Mouse (Mus musculus) left cerebral cortex, adult 9 months (tissue): ENCODE measurements at regions not wholly inside any gene's neighbourhood (a gene's known extent, or its start where the extent isn't known, plus 50 kb on each side); places are given as distances from the start of the nearest gene placed in this dataset.

Source experiments
- DNase-seq, 2 experiments: peaks; one replicate each; pipeline ENCODE4 v3.0.0; 2022; ENCODE audit warnings: low spot score in 2 of 2

DNA sequence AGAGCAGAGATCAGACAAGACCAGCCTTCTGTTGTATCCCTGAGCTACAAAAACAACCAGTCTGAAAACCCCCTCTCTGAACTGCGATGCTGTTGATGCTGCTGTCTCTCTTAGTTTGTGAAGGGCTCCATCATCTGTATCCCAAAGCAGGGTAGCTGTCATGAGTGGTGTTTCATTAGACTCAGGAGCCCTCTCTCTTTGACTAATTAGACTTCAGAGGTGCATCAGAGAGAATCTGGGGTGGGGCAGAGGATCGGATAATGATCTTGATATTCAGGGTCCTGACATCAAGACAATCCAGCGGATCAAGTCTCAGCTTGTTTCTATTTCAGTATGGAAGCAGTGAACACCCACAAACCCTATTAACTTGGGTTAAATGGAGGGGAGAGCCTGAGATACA is 70.6 kb upstream of the Slc24a4 start:
- no peak for DNase-seq

DNA sequence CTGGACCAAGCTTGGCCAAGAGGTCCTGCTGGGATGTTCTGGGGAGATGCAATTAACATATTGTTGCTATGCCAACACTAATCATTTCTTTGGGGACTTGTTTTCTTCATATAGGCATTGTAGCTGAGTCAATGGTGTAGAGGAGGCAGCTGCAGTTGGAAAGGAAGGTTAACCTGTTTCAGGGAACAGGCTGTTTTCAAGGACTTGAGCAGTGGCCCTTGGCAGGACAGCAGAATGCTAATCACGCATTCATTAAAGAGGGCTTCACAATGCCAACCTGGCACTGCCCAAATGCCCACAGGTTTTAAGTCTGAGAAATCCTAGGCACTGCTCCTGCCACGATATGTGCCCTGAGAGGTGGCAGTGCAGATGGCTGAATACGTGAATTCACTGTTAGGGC is 70.1 kb upstream of the Slc24a4 start:
- DNase-seq, result no peak

DNA sequence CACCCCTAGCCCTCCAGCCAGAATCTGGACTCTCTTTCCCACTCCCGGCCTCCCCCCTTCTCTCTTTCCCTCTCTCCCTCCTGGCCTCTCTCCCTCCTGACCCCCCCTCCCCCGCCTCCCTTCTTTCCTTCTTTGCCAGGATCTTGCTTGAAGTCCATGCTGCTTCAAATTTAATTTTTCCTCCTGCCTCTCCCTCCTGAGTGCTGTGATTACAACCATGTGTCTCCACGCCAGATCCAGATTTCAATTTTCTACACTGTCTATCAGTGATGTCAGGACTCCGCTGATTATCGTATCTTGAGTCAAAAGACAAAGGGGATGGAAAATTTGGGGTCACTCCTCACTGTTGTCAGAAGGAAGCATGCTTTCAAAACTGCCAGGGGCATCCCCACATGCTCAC is 67.4 kb upstream of the Slc24a4 start:
- DNase-seq, result no peak

DNA sequence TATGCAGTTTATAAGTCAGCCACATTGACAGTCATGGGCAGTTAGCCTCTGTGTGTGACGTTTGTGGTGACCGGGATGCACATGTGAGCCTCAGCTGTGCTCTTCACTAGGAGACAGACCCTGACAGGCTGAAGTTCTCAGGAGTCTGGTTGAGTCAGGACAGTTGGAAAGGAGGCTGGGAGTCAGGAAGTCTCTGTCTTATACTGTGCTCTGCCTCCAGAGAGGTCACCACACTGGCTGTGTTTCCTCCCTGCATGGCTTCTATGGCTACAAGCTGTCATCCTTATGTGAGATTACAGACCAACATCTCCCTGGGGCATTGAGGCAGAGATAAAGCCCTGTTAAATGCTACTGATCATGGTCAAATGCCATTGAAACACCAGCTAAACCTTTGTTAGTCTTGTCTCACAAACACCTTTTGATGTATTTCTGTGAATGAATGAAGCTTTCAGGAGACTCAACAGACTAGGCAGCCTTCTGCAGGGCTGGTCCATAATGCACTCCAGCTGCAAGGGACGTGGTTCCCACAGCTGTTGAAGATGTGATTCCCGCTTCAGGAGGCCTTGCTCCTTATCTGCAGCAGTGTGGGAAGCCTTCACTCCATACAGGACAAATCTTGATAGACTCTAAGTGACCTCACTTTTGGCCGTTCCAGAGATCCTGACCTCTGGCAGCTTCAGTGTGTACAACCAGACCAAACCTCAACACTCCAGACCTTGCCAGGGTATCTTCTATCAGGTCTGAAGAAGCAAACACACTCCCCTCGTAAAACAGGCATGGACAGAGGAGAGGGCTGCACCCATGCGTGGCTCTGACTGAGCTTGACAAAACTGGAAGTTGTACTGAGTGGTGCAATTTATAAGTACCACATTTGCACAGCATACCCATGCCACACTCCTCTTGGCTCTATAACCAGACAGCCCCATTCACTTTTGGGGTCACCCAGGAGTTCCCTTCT is 66.6 kb upstream of the Slc24a4 start:
- DNase-seq, result no peak

DNA sequence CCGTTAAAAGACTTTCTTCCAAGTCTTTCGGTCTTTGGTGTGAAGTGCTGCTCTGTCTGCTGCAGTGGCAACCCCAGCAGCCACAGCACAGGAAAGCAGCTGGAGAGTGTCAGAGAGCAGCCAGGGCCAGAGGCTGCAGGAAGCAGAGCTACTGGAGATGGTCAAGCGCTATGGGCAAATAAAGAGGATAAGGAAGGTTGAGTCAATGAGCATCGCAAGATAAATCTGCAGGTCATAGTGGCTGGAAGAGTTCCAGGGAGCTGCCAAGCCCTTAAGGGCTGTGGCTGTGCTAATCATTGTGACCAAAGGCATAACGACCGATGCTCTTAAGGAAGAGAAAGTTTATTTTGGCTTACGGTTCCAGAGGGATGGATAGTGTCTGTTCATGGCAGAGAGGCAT is 65.9 kb upstream of the Slc24a4 start:
- DNase-seq, result no peak

DNA sequence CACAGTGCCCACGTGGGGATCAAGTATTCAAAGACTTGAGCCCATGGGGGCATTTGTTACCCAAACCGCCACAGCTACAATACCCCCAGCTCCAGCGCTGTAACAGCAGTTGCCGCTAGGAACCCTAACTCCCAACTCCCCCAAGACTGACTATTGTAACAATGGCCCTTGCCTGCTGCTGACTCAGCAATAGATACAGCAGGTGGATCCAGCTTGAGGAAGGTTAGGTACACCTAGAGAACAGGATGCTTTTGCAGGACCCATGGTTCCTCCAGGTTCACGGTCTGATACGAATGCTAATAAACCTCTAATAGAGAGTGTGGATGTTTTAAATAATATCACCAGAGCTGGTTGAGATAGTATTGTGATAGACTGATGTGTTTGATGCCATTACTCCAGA is 65.3 kb upstream of the Slc24a4 start:
- no peak for DNase-seq

DNA sequence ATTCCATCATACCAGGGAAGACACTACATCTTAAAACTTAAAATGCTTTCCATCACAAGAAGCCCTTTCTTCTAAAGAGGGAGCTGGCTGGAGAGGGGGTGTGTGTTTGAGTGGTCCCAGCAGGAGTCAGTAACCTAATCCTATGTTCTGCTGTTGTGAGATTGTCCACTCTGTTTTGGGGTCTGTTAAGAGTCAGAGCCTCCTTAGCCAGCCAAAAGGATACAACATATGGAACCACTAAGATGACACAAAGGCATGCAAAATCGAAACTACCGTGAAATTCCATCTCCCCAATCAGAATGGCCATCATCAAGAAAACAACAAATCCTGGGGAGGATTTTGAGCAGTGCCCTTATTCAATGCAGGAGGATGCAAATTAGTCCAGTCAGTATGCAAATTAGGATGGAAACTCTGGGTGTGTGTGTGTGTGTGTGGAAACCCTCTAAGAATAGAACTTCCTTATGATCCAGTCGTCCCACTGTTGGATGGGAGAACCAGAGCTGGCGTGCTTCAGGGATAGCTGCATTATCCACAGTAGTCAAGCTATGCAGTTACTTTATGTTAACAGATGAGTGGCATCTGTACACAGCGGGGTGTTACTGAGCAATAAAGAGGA is 63.7 kb upstream of the Slc24a4 start:
- DNase-seq, result peak in 1 of 2 experiments; percentile 39

DNA sequence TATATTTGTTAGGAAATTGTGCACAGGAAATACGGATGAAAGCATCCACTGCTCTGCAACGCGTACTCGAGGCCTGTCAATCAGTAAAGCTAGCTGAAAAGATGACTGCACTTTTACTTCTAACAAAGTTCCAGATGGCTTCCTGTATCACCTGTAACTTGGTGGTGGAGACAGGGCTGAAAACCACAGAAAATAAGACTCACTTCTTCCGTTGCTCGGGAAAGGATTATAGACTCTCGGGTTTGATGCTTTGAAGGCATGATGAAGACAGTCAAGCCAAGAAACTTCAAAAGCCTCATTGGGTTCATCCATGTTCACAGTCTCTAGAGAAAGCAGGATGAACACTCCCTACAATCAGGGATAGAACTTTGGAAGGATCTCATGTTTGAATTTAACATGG is 60.8 kb upstream of the Slc24a4 start:
- no peak for DNase-seq

DNA sequence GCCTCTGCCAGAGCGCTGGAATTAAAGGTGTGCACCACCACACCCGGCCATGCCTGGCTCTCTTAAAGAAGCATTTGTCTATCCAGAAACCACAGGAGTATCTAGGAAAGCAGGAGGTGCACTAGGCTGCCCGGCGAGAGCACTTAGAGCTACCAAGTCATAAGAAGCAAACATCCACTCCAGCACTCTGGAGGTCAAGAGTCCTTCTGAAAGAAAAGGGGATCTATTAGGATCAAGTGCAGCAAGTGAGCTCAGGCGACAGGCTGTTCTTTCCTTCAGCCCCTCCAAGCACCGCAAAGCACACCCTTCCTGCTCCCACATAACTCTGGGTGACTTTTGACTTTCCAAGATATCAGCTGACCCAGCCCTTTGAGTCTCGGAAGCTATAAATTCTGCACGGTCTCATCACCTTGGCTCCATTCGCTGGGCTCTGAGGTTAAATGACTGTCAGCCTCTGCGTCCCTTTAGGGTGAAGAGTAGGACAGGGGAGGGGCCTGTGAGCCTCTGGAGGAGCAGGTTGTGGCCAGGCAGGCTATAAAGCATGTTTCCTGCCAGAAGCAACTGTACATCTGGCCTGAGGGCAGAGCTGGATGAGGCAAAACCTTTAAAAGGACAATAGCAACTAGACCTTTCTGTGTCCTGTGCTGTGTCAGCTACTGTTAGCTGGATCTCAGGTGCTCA is 58.9 kb upstream of the Slc24a4 start:
- DNase-seq, result no peak

DNA sequence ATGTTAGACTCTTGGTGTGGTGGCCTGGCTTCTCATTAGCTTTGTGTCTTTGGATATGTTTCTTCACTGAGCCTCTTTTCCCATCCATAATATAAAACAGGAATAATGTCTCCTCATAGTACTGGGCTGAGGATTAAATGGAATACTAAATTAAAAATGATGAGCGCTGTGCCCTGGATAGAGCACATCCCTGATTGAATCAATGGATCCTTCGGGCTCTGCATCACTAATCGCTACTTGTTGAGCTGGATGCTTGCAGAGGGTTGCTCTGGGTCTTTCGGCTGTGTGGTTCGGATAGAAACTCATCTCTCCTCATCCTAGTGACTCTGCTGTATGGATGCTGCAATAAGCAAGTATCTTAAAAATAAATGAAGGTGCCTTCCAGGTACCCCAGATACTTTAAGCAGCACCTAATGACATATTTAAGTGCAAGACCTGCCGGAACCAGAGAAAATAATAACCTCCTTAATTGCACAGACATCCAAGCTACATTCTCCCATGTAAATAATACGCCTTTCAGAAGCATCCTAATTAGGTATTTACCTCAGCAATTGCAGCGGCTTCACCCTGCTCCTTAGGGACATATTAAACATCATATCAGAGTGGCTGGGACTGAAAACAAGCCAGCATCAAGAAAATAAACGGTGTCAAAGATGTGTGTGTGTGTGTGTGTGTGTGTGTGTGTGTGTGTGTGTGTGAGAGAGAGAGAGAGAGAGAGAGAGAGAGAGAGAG is 56.5 kb upstream of the Slc24a4 start:
- DNase-seq, result no peak

DNA sequence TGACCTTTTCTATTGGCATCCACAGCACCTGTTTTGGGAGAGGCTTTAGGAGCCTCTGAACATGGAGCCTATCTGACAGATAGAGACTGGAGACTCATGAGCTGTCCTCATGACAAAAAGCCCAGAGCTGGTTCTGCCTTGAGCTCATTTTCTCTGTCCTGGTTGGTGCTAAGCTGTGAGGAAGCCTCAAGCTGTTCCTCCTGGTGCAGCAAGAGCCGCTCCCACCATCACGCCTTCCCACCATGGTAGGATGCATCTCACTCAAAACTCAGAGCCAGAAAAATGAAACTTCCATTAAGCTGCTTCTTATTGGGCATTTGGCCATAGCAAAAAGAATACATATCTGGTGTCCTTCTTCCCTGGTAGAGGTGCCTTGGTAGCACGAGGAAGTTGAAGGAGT is 55.0 kb upstream of the Slc24a4 start:
- peak in 1 of 2 experiments; percentile 35 for DNase-seq

DNA sequence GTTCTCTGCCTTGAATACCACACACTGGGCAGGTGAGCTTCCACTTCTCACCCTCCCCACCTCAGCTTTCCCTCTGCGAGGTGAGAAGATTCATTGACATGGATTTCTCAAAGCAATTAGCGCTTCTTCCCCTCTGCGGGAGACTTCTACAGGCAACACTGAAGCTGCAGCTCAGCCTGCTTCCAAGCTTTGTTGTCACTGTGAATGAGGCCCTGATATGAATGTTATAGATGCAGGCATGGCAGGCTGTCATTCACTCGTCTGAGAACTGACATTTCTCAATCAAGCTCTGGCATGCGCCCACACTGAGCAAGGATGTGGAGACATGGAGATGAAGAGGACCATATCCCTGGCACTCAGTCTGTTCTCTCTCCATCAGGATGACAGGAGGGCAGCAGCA is 52.2 kb upstream of the Slc24a4 start:
- DNase-seq, result no peak
